Mouse (Mus musculus): ENCODE results near the gene Il6st.

- no peak for TF ChIP-seq CTCF (IDR thresholded peaks at IDR 0.05; ENCODE audit: control insufficient read depth, insufficient read depth, insufficient read length)
- TF ChIP-seq MAX (IDR thresholded peaks at IDR 0.05): no peak
- TF ChIP-seq MYOG (IDR thresholded peaks at IDR 0.05; ENCODE audit: control insufficient read depth, extremely low read depth, insufficient read length): no peak
- TF ChIP-seq USF1 (IDR thresholded peaks at IDR 0.05; ENCODE audit: low read depth): no peak
Measured at GRCm38 (mm10) chr13:112417861-112418423, 45.9 kb upstream of the Il6st start.
